17 mouse cellular contexts compared by ENCODE assay signal in the genomic region with DNA sequence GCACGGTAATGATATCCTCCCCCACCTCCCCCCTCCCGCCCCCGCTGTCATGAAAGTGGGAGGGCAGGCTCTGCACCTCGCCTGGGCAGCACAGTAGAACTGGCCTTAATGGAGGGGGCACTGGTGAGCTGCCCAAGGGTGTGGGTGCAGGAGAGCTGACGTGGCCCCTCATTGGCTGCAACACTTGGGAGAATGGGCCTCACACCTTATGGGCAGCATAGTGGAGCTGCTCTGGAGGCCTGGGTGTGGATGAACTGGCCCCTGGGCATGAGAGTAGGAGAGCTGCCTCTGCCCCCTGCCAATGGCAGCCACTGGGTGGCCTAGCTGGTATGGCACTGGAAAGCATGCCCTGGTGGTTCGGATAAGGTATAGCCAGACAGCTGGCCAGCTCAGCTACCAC. TPM values are rescaled to one million over a fixed set of nuclear protein-coding genes. Genes with fewer than 3 reads are reported as not detected.
DNase-seq lines count a peak whose midpoint lies in the region; ATAC-seq and TF ChIP-seq lines count a peak whose summit lies in the region.
"Had no signal": no experiment of that assay in that cellular context is flagged by ENCODE, and none has a peak within 500 bp of the region (broad histone marks: within the 10 kb centered on the region; RNA-seq: fewer than 3 reads in every experiment).

No protein-coding gene starts in this region.

- 0 out of 2 replicates have a peak, but pooled peaks cover 4% of the 10 kb centered on the region for H3K9me3 ChIP-seq in forebrain, embryonic 13.5 days (replicated peaks)
- H3K9me3 ChIP-seq in forebrain, embryonic 12.5 days = no peaks in the 10 kb centered on the region
- H3K9me3 ChIP-seq in kidney, embryonic 14.5 days (ENCODE audit: control insufficient read depth, low read length) = no peaks in the 10 kb centered on the region
- no peaks in the 10 kb centered on the region for H3K9me3 ChIP-seq in lung, embryonic 15.5 days
- H3K9me3 ChIP-seq in E14TG2a.4 (ENCODE audit: low read length) = no peaks in the 10 kb centered on the region
- H3K9me3 ChIP-seq: embryonic facial prominence, embryonic 13.5 days; heart, embryonic 10.5 days; liver, embryonic 15.5 days had no signal

- 0 out of 2 replicates have a peak, but pooled peaks have one; percentile 34 for ATAC-seq in forebrain, embryonic 13.5 days
- no peak for ATAC-seq in forebrain, embryonic 12.5 days (ENCODE audit: low FRiP score)
- peak; percentile 41; the same call in 1 of the 2 replicates for ATAC-seq in kidney, embryonic 14.5 days (ENCODE audit: low FRiP score, low TSS enrichment)
- ATAC-seq in lung, embryonic 15.5 days (ENCODE audit: borderline replicate concordance, extremely low read depth, low FRiP score, low TSS enrichment) = peak; percentile 28; the same call in 1 of the 2 replicates
- ATAC-seq: hindbrain, postnatal 0 days had no signal

- no peak overlapping the region for H3K4me2 ChIP-seq in forebrain, embryonic 13.5 days
- no peak overlapping the region for H3K4me2 ChIP-seq in forebrain, embryonic 12.5 days
- no peak overlapping the region for H3K4me2 ChIP-seq in kidney, embryonic 14.5 days (replicated peaks; ENCODE audit: low read depth, low read length)
- H3K4me2 ChIP-seq in lung, embryonic 15.5 days = no peak overlapping the region
- H3K4me2 ChIP-seq: embryonic facial prominence, embryonic 13.5 days; liver, embryonic 15.5 days; midbrain, embryonic 11.5 days had no signal

- no peak for DNase-seq in kidney, postnatal 25 days
- DNase-seq in lung, postnatal 25 days (ENCODE audit: low spot score) = no peak
- DNase-seq: adrenal gland, postnatal 14 days; cerebellum, adult 9-11 months; kidney, adult 2 months; right cerebral cortex, adult 18-20 months had no signal

- no peaks in the 10 kb centered on the region for H3K4me1 ChIP-seq in forebrain, embryonic 13.5 days
- no peaks in the 10 kb centered on the region for H3K4me1 ChIP-seq in forebrain, embryonic 12.5 days
- 0 out of 2 replicates have a peak, but pooled peaks cover under 1% of the 10 kb centered on the region for H3K4me1 ChIP-seq in kidney, embryonic 14.5 days (ENCODE audit: control insufficient read depth, insufficient read depth, low read length)
- no peaks in the 10 kb centered on the region for H3K4me1 ChIP-seq in lung, embryonic 15.5 days
- H3K4me1 ChIP-seq in E14TG2a.4 (replicated peaks; ENCODE audit: low read depth, low read length) = peaks cover 62% of the 10 kb centered on the region
- H3K4me1 ChIP-seq: embryonic facial prominence, embryonic 13.5 days had no signal

- no peak for TF ChIP-seq CTCF in E14TG2a.4 (conservative IDR thresholded peaks at IDR 0.05; ENCODE audit: low read length)

- WGBS in forebrain, embryonic 13.5 days = 94% methylated on average over 6 of the region's 6 CpGs
- WGBS in forebrain, embryonic 12.5 days = 88% methylated on average over 6 of the region's 6 CpGs
- WGBS in kidney, embryonic 14.5 days = 71% methylated on average over 6 of the region's 6 CpGs
- WGBS in lung, embryonic 15.5 days = 81% methylated on average over 6 of the region's 6 CpGs

- no peaks in the 10 kb centered on the region for H3K27me3 ChIP-seq in forebrain, embryonic 13.5 days
- H3K27me3 ChIP-seq in forebrain, embryonic 12.5 days = no peaks in the 10 kb centered on the region
- no peaks in the 10 kb centered on the region for H3K27me3 ChIP-seq in kidney, embryonic 14.5 days (ENCODE audit: control insufficient read depth, insufficient read depth, low read length)
- no peaks in the 10 kb centered on the region for H3K27me3 ChIP-seq in lung, embryonic 15.5 days
- H3K27me3 ChIP-seq in E14TG2a.4 (ENCODE audit: insufficient read depth, low read length) = 0 out of 2 replicates have a peak, but pooled peaks cover 4% of the 10 kb centered on the region
- H3K27me3 ChIP-seq: embryonic facial prominence, embryonic 13.5 days; liver, embryonic 15.5 days had no signal

- no peak overlapping the region for H3K9ac ChIP-seq in forebrain, embryonic 13.5 days
- H3K9ac ChIP-seq in forebrain, embryonic 12.5 days = no peak overlapping the region
- no peak overlapping the region for H3K9ac ChIP-seq in kidney, embryonic 14.5 days (ENCODE audit: low read depth, low read length)
- H3K9ac ChIP-seq in lung, embryonic 15.5 days = no peak overlapping the region
- H3K9ac ChIP-seq: embryonic facial prominence, embryonic 13.5 days; liver, embryonic 15.5 days had no signal

- no peaks in the 10 kb centered on the region for H3K36me3 ChIP-seq in forebrain, embryonic 13.5 days (ENCODE audit: poor library complexity, severe bottlenecking)
- no peaks in the 10 kb centered on the region for H3K36me3 ChIP-seq in forebrain, embryonic 12.5 days (replicated peaks)
- H3K36me3 ChIP-seq in kidney, embryonic 14.5 days (ENCODE audit: control insufficient read depth, insufficient read depth, low read length) = no peaks in the 10 kb centered on the region
- H3K36me3 ChIP-seq in lung, embryonic 15.5 days = no peaks in the 10 kb centered on the region
- no peaks in the 10 kb centered on the region for H3K36me3 ChIP-seq in E14TG2a.4 (ENCODE audit: insufficient read depth, low read length)
- H3K36me3 ChIP-seq: embryonic facial prominence, embryonic 13.5 days; heart, embryonic 10.5 days; liver, embryonic 15.5 days had no signal

- no peak overlapping the region for H3K27ac ChIP-seq in forebrain, embryonic 13.5 days
- H3K27ac ChIP-seq in forebrain, embryonic 12.5 days = no peak overlapping the region
- no peak overlapping the region for H3K27ac ChIP-seq in kidney, embryonic 14.5 days (ENCODE audit: low read depth, low read length)
- no peak overlapping the region for H3K27ac ChIP-seq in lung, embryonic 15.5 days
- H3K27ac ChIP-seq: embryonic facial prominence, embryonic 13.5 days; heart, embryonic 10.5 days; hindbrain, postnatal 0 days; liver, embryonic 15.5 days; macrophage had no signal

- H3K4me3 ChIP-seq in forebrain, embryonic 13.5 days = no peak overlapping the region
- H3K4me3 ChIP-seq in forebrain, embryonic 12.5 days (replicated peaks) = no peak overlapping the region
- H3K4me3 ChIP-seq in kidney, embryonic 14.5 days (ENCODE audit: low read length) = no peak overlapping the region
- H3K4me3 ChIP-seq in lung, embryonic 15.5 days = no peak overlapping the region
- H3K4me3 ChIP-seq in E14TG2a.4 (replicated peaks; ENCODE audit: low read length) = peak overlapping the region; percentile 61; the same call in 1 of the 2 replicates
- H3K4me3 ChIP-seq: embryonic facial prominence, embryonic 13.5 days; heart, embryonic 10.5 days; liver, embryonic 15.5 days had no signal

RNA-seq across cellular contexts. Expression of a gene that starts 9.3 kb away (rescaled TPM):
- polyA plus RNA-seq in forebrain, embryonic 13.5 days (2015; fragmentation: Nextera tagmentation; extraction: Ambion mirVana) = 16.9 and 18.4 TPM in 2 replicates
- polyA plus RNA-seq in forebrain, embryonic 12.5 days (2016; fragmentation: Nextera tagmentation; extraction: Ambion mirVana) = 21.2 and 22.7 TPM in 2 replicates
- polyA plus RNA-seq in kidney, embryonic 14.5 days (2014; fragmentation: Nextera tagmentation; extraction: Ambion mirVana) = 24.6 and 36.0 TPM in 2 replicates
- polyA plus RNA-seq in lung, embryonic 15.5 days (2015; fragmentation: Nextera tagmentation; extraction: Ambion mirVana) = 21.0 and 24.1 TPM in 2 replicates
